Mouse (Mus musculus): ENCODE data around the gene Chmp2b. TPM values are rescaled to one million over a fixed set of nuclear protein-coding genes. Genes with fewer than 3 reads are reported as not detected.

Chmp2b gene
- polyA plus RNA-seq, 1 experiment from 2014 or later: 138 TPM

DNA sequence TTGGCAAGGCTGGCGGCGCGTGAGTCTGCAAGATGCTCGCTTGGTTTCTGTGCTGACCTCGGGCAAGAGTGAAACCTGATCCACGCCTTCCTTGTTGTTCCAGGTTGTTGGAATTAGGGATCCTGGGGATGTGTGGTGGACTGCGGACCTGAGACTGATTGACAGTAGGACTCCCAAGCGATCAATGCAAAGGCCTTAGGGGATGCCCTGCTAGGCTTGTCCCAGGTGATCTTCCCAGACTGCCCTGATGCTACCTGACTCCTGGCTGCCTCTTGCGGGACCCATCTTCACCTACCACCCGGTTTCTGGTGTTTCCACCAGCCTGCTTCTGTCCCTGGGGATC lies 309 bp upstream of the Chmp2b start:
- peaks cover 14% of the 10 kb centered on the region for H3K4me1 ChIP-seq (ENCODE audit: control insufficient read depth, insufficient read depth, low read length)
- peak; percentile 37 for ATAC-seq
- no peaks in the 10 kb centered on the region for H3K36me3 ChIP-seq (ENCODE audit: control insufficient read depth, insufficient read depth, low read length)
- no peaks in the 10 kb centered on the region for H3K27me3 ChIP-seq (replicated peaks; ENCODE audit: control insufficient read depth, insufficient read depth, low read length)
- peak overlapping the region; percentile 91 for H3K9ac ChIP-seq (ENCODE audit: low read depth, low read length)
- under 1% methylated on average over 10 of the region's 10 CpGs for WGBS
- peak overlapping the region; percentile 94 for H3K4me3 ChIP-seq (ENCODE audit: low read length)
- no peaks in the 10 kb centered on the region for H3K9me3 ChIP-seq (ENCODE audit: control insufficient read depth, low read length)
- peak overlapping the region; percentile 73 for H3K4me2 ChIP-seq (ENCODE audit: low read depth, low read length)
- peak overlapping the region; percentile 33; the same call in 1 of the 2 replicates for H3K27ac ChIP-seq (ENCODE audit: low read length)

DNA sequence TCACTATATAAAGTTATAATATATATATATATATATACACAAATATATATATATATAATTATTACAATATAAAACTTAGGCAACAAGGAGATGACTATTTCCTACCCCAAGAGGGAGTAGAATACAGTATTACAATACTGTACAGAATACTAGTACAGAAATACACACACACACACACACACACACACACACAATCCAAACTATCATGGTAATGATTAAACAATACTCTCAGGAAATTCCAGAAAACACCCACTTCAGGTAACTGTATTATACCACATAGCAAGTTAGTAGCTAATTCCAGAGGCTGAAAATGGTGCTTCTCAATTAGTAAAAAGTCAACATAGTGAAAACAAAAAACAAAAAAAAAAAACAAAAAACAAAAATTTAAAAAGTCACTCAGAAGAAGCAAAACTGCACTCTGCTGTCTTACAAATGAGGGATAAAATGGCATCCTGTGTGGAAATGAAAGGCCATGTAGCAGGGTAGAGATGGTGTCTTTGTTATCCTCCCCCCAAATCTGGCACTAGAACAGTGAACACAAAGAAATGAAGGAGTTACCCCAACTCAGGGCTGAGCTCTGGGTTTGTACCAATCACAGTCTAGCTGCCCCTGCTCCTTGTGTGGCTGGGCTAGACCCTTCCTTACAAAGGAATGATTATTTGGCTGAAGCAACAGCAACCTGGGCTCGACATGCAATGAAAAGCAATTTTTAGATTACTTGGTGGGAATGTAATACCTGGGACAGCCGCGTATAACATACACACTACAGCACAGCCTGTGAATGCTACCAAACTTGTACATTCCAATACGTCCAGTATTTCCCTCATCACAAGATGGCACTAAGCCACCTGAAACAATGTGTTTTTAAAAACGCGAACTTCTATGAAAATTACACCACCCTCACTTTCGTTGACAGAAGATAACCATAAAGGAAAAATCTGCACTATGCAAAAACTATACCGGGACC lies 1.2 kb downstream of the Chmp2b start:
- Histone ChIP-seq H3K36me3 (ENCODE audit: control insufficient read depth, insufficient read depth, low read length) (no peaks in the 10 kb centered on the region), H3K4me3 (ENCODE audit: low read length) (peak overlapping the region; percentile 94), H3K9ac (ENCODE audit: low read depth, low read length) (peak overlapping the region; percentile 91), H3K4me2 (ENCODE audit: low read depth, low read length) (peak overlapping the region; percentile 70), H3K27ac (ENCODE audit: low read length) (peak overlapping the region; percentile 85), H3K27me3 (replicated peaks; ENCODE audit: control insufficient read depth, insufficient read depth, low read length) (no peaks in the 10 kb centered on the region), H3K9me3 (ENCODE audit: control insufficient read depth, low read length) (no peaks in the 10 kb centered on the region), H3K4me1 (ENCODE audit: control insufficient read depth, insufficient read depth, low read length) (peaks cover 14% of the 10 kb centered on the region)
- WGBS: 4% methylated on average over 8 of the region's 8 CpGs
- ATAC-seq: no peak

DNA sequence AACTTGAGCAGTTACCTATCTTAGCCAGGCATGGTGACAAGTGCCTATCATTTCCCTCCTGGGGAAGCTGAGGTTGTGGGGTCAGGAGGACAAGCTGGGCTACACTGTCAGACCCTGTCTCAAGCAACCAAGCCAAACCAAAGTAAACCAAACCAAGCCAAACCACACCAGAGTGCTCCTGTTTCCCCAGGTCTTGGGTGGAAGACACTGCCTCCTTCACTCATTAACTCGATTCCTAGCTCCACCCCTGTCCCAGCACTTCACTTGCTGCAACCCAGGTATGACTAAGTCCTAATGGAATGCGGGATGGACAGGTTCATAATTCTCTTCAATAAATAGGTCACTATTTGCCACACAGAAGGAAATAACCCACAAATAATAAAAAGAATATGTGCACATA lies 2.9 kb downstream of the Chmp2b start:
- peaks cover 14% of the 10 kb centered on the region for H3K4me1 ChIP-seq (ENCODE audit: control insufficient read depth, insufficient read depth, low read length)
- no peaks in the 10 kb centered on the region for H3K9me3 ChIP-seq (ENCODE audit: control insufficient read depth, low read length)
- H3K9ac ChIP-seq (ENCODE audit: low read depth, low read length): no peak overlapping the region
- peak overlapping the region; percentile 30; the same call in 1 of the 2 replicates for H3K4me2 ChIP-seq (ENCODE audit: low read depth, low read length)
- H3K4me3 ChIP-seq (ENCODE audit: low read length): no peak overlapping the region
- peak; percentile 73 for ATAC-seq
- no peaks in the 10 kb centered on the region for H3K27me3 ChIP-seq (replicated peaks; ENCODE audit: control insufficient read depth, insufficient read depth, low read length)
- H3K36me3 ChIP-seq (ENCODE audit: control insufficient read depth, insufficient read depth, low read length): no peaks in the 10 kb centered on the region
- WGBS: 64% methylated on average over 2 of the region's 2 CpGs
- peak overlapping the region; percentile 68 for H3K27ac ChIP-seq (ENCODE audit: low read length)

DNA sequence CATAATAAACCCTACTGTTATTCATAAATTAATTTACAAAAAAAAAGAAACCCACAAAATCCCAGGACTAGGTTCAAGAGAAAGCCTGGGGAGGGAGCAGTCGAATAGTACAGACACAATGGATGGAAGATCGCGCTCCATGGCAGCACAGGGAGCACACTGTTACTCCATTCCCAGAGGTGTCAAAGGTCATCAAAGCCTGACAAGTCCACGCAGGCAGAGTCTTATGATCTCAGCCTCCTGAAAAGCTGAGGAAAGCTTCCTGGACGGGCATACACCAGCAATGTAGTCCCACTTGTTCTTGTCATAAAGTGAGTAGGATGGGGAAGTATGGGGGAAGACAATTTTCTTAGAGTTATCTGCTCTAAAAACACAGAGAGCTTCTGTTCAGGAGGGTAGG lies 5.2 kb downstream of the Chmp2b start:
- Histone ChIP-seq H3K27me3 (replicated peaks; ENCODE audit: control insufficient read depth, insufficient read depth, low read length) (no peaks in the 10 kb centered on the region), H3K9me3 (ENCODE audit: control insufficient read depth, low read length) (no peaks in the 10 kb centered on the region), H3K4me2 (ENCODE audit: low read depth, low read length) (no peak overlapping the region), H3K9ac (ENCODE audit: low read depth, low read length) (no peak overlapping the region), H3K4me3 (ENCODE audit: low read length) (no peak overlapping the region), H3K36me3 (ENCODE audit: control insufficient read depth, insufficient read depth, low read length) (peaks cover 3% of the 10 kb centered on the region; the same call in 1 of the 2 replicates), H3K27ac (ENCODE audit: low read length) (no peak overlapping the region), H3K4me1 (ENCODE audit: control insufficient read depth, insufficient read depth, low read length) (peaks cover 10% of the 10 kb centered on the region; the same call in 1 of the 2 replicates)
- ATAC-seq: peak; percentile 21
- 69% methylated on average over 5 of the region's 5 CpGs for WGBS

DNA sequence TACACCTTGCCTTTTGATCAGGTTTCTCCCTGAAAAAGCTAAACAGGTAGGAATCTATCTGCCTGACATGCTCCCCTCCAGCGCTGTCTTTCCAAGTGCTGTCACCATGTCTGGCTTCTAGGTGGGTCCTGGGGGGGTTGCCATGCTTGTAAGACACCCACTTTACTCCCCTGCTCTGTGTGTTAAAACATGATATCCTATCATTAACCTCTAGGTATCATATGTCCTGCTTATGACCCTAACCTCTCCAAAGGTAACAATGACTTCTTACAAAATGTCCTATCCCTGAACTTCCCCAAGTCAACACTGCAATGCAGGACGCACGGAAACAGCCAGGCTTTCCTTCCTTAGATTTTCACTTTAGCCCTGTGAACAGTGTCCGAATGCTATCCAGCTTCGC lies 8.3 kb downstream of the Chmp2b start:
- peaks cover 3% of the 10 kb centered on the region; the same call in 1 of the 2 replicates for H3K36me3 ChIP-seq (ENCODE audit: control insufficient read depth, insufficient read depth, low read length)
- ATAC-seq: no peak
- no peaks in the 10 kb centered on the region for H3K27me3 ChIP-seq (replicated peaks; ENCODE audit: control insufficient read depth, insufficient read depth, low read length)
- H3K27ac ChIP-seq (ENCODE audit: low read length): no peak overlapping the region
- WGBS: 89% methylated on average over 5 of the region's 5 CpGs
- H3K9ac ChIP-seq (ENCODE audit: low read depth, low read length): no peak overlapping the region
- H3K4me1 ChIP-seq (ENCODE audit: control insufficient read depth, insufficient read depth, low read length): peaks cover 4% of the 10 kb centered on the region; the same call in 1 of the 2 replicates
- no peak overlapping the region for H3K4me3 ChIP-seq (ENCODE audit: low read length)
- no peaks in the 10 kb centered on the region for H3K9me3 ChIP-seq (ENCODE audit: control insufficient read depth, low read length)
- H3K4me2 ChIP-seq (ENCODE audit: low read depth, low read length): no peak overlapping the region

DNA sequence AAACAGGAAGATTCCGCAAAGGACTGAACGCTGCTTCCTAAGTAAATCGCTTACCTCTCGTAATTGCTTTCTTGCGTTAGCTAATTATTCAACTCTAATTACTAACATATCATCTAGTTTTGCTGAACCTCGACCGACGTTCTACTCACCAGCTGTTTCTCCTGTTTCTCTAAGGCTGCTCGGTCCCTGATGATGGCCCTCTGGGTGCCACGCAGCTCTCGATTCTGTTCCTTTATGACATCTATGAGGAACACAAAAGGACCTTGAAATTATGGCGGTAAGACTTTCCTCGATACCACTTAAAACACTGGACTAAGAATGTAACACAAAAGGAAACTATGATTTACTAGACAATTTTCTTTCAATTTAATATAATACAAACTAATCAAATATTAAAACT lies 11.7 kb downstream of the Chmp2b start:
- no peak for ATAC-seq
- no peaks in the 10 kb centered on the region for H3K27me3 ChIP-seq (replicated peaks; ENCODE audit: control insufficient read depth, insufficient read depth, low read length)
- H3K27ac ChIP-seq (ENCODE audit: low read length): no peak overlapping the region
- peaks cover 2% of the 10 kb centered on the region; the same call in 1 of the 2 replicates for H3K4me1 ChIP-seq (ENCODE audit: control insufficient read depth, insufficient read depth, low read length)
- H3K36me3 ChIP-seq (ENCODE audit: control insufficient read depth, insufficient read depth, low read length): peaks cover 3% of the 10 kb centered on the region; the same call in 1 of the 2 replicates
- no peak overlapping the region for H3K4me2 ChIP-seq (ENCODE audit: low read depth, low read length)
- WGBS: 90% methylated on average over 13 of the region's 13 CpGs
- no peak overlapping the region for H3K9ac ChIP-seq (ENCODE audit: low read depth, low read length)
- no peak overlapping the region for H3K4me3 ChIP-seq (ENCODE audit: low read length)
- H3K9me3 ChIP-seq (ENCODE audit: control insufficient read depth, low read length): no peaks in the 10 kb centered on the region

DNA sequence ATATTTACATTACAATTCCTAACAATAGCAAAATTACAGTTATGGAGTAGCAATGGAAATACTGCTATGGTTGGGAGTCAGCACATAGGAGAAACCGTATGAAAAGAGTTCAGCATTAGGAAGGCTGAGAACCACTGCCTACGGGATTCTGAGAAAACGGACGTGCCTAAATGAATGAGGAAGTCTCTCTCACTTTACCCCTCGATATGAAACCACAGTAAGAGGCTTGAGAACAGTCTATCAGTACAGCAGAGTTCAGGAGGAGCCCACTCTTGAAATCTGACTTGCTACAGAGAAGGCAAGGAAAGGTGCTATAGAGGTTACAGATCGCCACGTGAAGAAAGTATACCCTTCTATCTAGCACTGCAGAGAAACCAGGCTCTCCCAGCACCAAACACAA lies 13.6 kb downstream of the Chmp2b start:
- 72% methylated on average over 7 of the region's 7 CpGs for WGBS
- Histone ChIP-seq H3K27me3 (replicated peaks; ENCODE audit: control insufficient read depth, insufficient read depth, low read length) (no peaks in the 10 kb centered on the region), H3K9me3 (ENCODE audit: control insufficient read depth, low read length) (no peaks in the 10 kb centered on the region), H3K9ac (ENCODE audit: low read depth, low read length) (no peak overlapping the region), H3K36me3 (ENCODE audit: control insufficient read depth, insufficient read depth, low read length) (peaks cover 8% of the 10 kb centered on the region), H3K27ac (ENCODE audit: low read length) (no peak overlapping the region), H3K4me3 (ENCODE audit: low read length) (no peak overlapping the region), H3K4me2 (ENCODE audit: low read depth, low read length) (no peak overlapping the region), H3K4me1 (ENCODE audit: control insufficient read depth, insufficient read depth, low read length) (peaks cover 2% of the 10 kb centered on the region; the same call in 1 of the 2 replicates)
- ATAC-seq: no peak

DNA sequence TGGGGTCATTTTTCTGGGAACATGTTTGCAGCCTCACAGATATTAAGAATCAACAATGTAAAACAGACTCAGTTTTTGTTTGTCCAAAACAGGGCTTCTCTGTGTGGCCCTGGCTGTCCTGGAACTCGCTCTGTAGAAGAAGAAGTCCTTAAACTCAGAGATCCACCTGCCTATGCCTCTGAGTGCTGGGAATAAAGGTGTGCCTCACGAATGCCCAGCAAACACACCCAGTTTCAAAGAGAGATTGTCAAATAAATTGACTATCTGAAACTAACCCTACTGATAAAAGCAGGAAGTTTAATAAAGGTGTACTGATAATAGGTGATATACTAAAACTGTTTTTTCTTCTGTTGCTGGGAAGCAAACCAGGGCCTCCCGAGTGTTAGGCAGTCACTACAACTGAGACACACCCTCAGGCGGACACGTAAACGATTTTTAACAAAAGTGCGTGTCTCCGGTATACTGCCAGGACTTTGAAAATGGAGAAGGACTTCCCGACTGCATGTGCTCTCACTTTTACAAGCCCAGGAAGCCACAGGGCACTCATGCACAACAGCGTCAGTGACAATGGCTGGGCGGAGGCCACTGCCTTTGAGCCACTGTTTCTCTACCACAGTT lies 18.7 kb downstream of the Chmp2b start:
- no peak overlapping the region for H3K4me2 ChIP-seq (ENCODE audit: low read depth, low read length)
- no peak overlapping the region for H3K9ac ChIP-seq (ENCODE audit: low read depth, low read length)
- H3K36me3 ChIP-seq (ENCODE audit: control insufficient read depth, insufficient read depth, low read length): peaks cover 13% of the 10 kb centered on the region; the same call in 1 of the 2 replicates
- H3K27me3 ChIP-seq (replicated peaks; ENCODE audit: control insufficient read depth, insufficient read depth, low read length): no peaks in the 10 kb centered on the region
- H3K4me3 ChIP-seq (ENCODE audit: low read length): no peak overlapping the region
- H3K9me3 ChIP-seq (ENCODE audit: control insufficient read depth, low read length): no peaks in the 10 kb centered on the region
- WGBS: 64% methylated on average over 11 of the region's 11 CpGs
- H3K27ac ChIP-seq (ENCODE audit: low read length): 0 out of 2 replicates have a peak overlapping the region, but pooled peaks have one; percentile 19
- ATAC-seq: peak; percentile 77
- H3K4me1 ChIP-seq (ENCODE audit: control insufficient read depth, insufficient read depth, low read length): peaks cover 2% of the 10 kb centered on the region; the same call in 1 of the 2 replicates

DNA sequence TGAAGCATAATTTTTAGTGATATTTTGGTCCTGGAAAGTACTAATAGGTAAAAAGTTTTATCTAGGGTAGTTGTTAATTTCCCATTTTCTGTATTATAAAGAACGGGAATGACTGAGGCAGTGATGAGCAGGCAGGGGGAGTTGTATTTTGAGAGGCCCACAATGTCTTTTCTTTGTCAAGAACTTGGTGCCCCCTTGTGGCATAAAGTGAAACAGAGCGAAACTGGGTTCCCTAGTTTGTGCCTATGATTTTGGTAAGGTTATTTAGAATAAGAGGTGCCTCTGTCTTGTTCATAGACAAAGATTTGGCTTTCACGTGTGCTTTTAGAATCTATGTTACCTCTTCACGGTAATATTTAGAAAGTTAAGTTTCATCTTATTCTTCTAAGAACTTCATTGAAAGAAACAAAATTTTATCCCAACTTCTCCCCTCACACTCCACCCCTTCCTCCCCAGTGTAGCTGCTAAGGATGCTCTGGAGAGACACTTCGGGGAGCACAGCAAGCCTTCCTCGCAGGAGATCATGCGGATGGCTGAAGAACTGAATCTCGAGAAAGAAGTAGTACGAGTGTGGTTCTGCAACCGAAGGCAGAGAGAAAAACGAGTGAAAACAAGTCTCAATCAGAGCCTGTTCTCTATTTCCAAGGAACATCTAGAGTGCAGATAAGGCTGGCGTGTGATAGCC lies 29.1 kb downstream of the Chmp2b start:
- Histone ChIP-seq H3K9ac (ENCODE audit: low read depth, low read length) (no peak overlapping the region), H3K36me3 (ENCODE audit: control insufficient read depth, insufficient read depth, low read length) (no peaks in the 10 kb centered on the region), H3K9me3 (ENCODE audit: control insufficient read depth, low read length) (no peaks in the 10 kb centered on the region), H3K27me3 (replicated peaks; ENCODE audit: control insufficient read depth, insufficient read depth, low read length) (no peaks in the 10 kb centered on the region), H3K4me2 (ENCODE audit: low read depth, low read length) (no peak overlapping the region), H3K27ac (ENCODE audit: low read length) (no peak overlapping the region), H3K4me3 (ENCODE audit: low read length) (no peak overlapping the region), H3K4me1 (ENCODE audit: control insufficient read depth, insufficient read depth, low read length) (no peaks in the 10 kb centered on the region)
- ATAC-seq: no peak
- 33% methylated on average over 12 of the region's 12 CpGs for WGBS

Measured in intestine, embryonic 16.5 days (tissue).